Mouse (Mus musculus) hindbrain, embryonic 13.5 days (tissue): ENCODE data around the gene Coro2b. TPM values are rescaled to one million over a fixed set of nuclear protein-coding genes. Genes with fewer than 3 reads are reported as not detected.

Experiments
- ATAC-seq: fragments of 200-750 bp; cut with Nextera tagmentation; 2 replicates; pipeline ENCODE4 v1.8.0; 2017; ENCODE audit warnings: moderate TSS enrichment; ENCODE audit not compliant: low FRiP score
- H3K27ac ChIP-seq: fragments of 300-500 bp; sonication (generic); 2 replicates; pipeline ENCODE4 v1.5.1; 2015; ENCODE audit warnings: inconsistent platforms, mild to moderate bottlenecking, moderate library complexity
- H3K27me3 ChIP-seq: fragments of 300-500 bp; sonication (generic); 2 replicates; pipeline ENCODE4 v1.6.1; 2015; ENCODE audit warnings: mild to moderate bottlenecking, inconsistent platforms
- H3K36me3 ChIP-seq: fragments of 300-500 bp; sonication (generic); 2 replicates; pipeline ENCODE4 v1.6.1; 2015; ENCODE audit warnings: mild to moderate bottlenecking, inconsistent platforms
- H3K4me1 ChIP-seq: fragments of 300-500 bp; sonication (generic); replicated peaks from 2 replicates; pipeline ENCODE4 v1.6.1; 2015; ENCODE audit warnings: inconsistent platforms
- H3K4me2 ChIP-seq: fragments of 300-500 bp; sonication (generic); 2 replicates; pipeline ENCODE4 v1.6.1; 2015; ENCODE audit warnings: inconsistent platforms, mild to moderate bottlenecking, moderate library complexity
- H3K4me3 ChIP-seq: fragments of 300-500 bp; sonication (generic); 2 replicates; pipeline ENCODE4 v1.5.1; 2015; ENCODE audit warnings: mild to moderate bottlenecking, inconsistent platforms
- H3K9ac ChIP-seq: fragments of 300-500 bp; sonication (generic); 2 replicates; pipeline ENCODE4 v1.6.1; 2015; ENCODE audit warnings: mild to moderate bottlenecking, inconsistent platforms
- H3K9me3 ChIP-seq: fragments of 300-500 bp; sonication (generic); 2 replicates; pipeline ENCODE4 v1.6.1; 2016; ENCODE audit warnings: inconsistent platforms
- WGBS: fragments of 180-500 bp; shearing (Covaris S2); methylation state at CpG from one replicate; pipeline ENCODE4 v1.1.7; 2015; 5-methylcytosine and 5-hydroxymethylcytosine counted together
- polyA plus RNA-seq: library from polyadenylated mRNA; unstranded; fragments of >200 nt; fragmentation: Nextera tagmentation; extraction: Ambion mirVana; gene quantifications from 2 replicates; pipeline ENCODE4 v1.2.1, GENCODE M21; 2015

Coro2b gene
- polyA plus RNA-seq, 1 experiment from 2014 or later: 39.0 TPM

- no peak overlapping the region for H3K9ac ChIP-seq
Observed at GRCm38 (mm10) chr9:62438755-62439101, 98.1 kb downstream of the Coro2b start.

GRCm38 (mm10) chr9:62438085-62438754 is 98.6 kb downstream of the Coro2b start:
- no peak overlapping the region for H3K4me3 ChIP-seq
- peak; percentile 14; the same call in 1 of the 2 replicates for ATAC-seq
- no peaks in the 10 kb centered on the region for H3K9me3 ChIP-seq
- no peak overlapping the region for H3K4me2 ChIP-seq
- H3K27me3 ChIP-seq: no peaks in the 10 kb centered on the region
- peaks cover 30% of the 10 kb centered on the region for H3K4me1 ChIP-seq
- 76% methylated on average over 5 of the region's 5 CpGs for WGBS
- no peaks in the 10 kb centered on the region for H3K36me3 ChIP-seq
- no peak overlapping the region for H3K9ac ChIP-seq
- peak overlapping the region; percentile 88 for H3K27ac ChIP-seq

More at GRCm38 (mm10) chr9:62438755-62439101, 98.1 kb downstream of the Coro2b start:
- Histone ChIP-seq H3K4me1 (peaks cover 30% of the 10 kb centered on the region), H3K27ac (peak overlapping the region; percentile 88), H3K27me3 (no peaks in the 10 kb centered on the region), H3K4me2 (no peak overlapping the region), H3K9me3 (no peaks in the 10 kb centered on the region), H3K36me3 (no peaks in the 10 kb centered on the region), H3K4me3 (no peak overlapping the region)
- 26% methylated on average over 3 of the region's 3 CpGs for WGBS
- peak; percentile 80 for ATAC-seq

GRCm38 (mm10) chr9:62437446-62437845 is 99.4 kb downstream of the Coro2b start:
- Histone ChIP-seq H3K27me3 (no peaks in the 10 kb centered on the region), H3K27ac (no peak overlapping the region; the same call in 1 of the 2 replicates), H3K4me1 (peaks cover 37% of the 10 kb centered on the region), H3K4me3 (no peak overlapping the region), H3K36me3 (no peaks in the 10 kb centered on the region), H3K4me2 (no peak overlapping the region), H3K9ac (no peak overlapping the region), H3K9me3 (no peaks in the 10 kb centered on the region)
- no peak for ATAC-seq
- 87% methylated on average over 7 of the region's 7 CpGs for WGBS

GRCm38 (mm10) chr9:62435613-62436318 is 101.1 kb downstream of the Coro2b start:
- Histone ChIP-seq H3K9me3 (no peaks in the 10 kb centered on the region), H3K27ac (peak overlapping the region; percentile 79), H3K4me2 (peak overlapping the region; percentile 26; the same call in 1 of the 2 replicates), H3K36me3 (peaks cover 10% of the 10 kb centered on the region), H3K27me3 (no peaks in the 10 kb centered on the region), H3K4me1 (peaks cover 37% of the 10 kb centered on the region), H3K4me3 (no peak overlapping the region), H3K9ac (no peak overlapping the region)
- 12% methylated on average over 11 of the region's 12 CpGs for WGBS
- ATAC-seq: peak; percentile 49; the same call in 1 of the 2 replicates

- WGBS: 62% methylated on average over 15 of the region's 15 CpGs
- H3K36me3 ChIP-seq: peaks cover 41% of the 10 kb centered on the region
- no peaks in the 10 kb centered on the region for H3K27me3 ChIP-seq
- H3K9me3 ChIP-seq: no peaks in the 10 kb centered on the region
- H3K4me1 ChIP-seq: peaks cover 26% of the 10 kb centered on the region
- H3K4me2 ChIP-seq: no peak overlapping the region
- no peak overlapping the region for H3K4me3 ChIP-seq
- H3K9ac ChIP-seq: no peak overlapping the region
- no peak for ATAC-seq
- no peak overlapping the region for H3K27ac ChIP-seq
Observed at GRCm38 (mm10) chr9:62432261-62433060, 104.4 kb downstream of the Coro2b start.

GRCm38 (mm10) chr9:62430741-62431140 is 106.1 kb downstream of the Coro2b start:
- no peak overlapping the region for H3K4me2 ChIP-seq
- 93% methylated on average over 4 of the region's 4 CpGs for WGBS
- H3K36me3 ChIP-seq: peaks cover 54% of the 10 kb centered on the region
- no peak overlapping the region for H3K9ac ChIP-seq
- no peak for ATAC-seq
- no peak overlapping the region for H3K4me3 ChIP-seq
- H3K27me3 ChIP-seq: no peaks in the 10 kb centered on the region
- no peaks in the 10 kb centered on the region for H3K9me3 ChIP-seq
- peaks cover 14% of the 10 kb centered on the region for H3K4me1 ChIP-seq
- H3K27ac ChIP-seq: no peak overlapping the region

- ATAC-seq: no peak
- WGBS: 94% methylated on average over 8 of the region's 8 CpGs
- Histone ChIP-seq H3K4me1 (no peaks in the 10 kb centered on the region), H3K9me3 (no peaks in the 10 kb centered on the region), H3K4me3 (no peak overlapping the region), H3K9ac (no peak overlapping the region), H3K27me3 (no peaks in the 10 kb centered on the region), H3K4me2 (no peak overlapping the region), H3K36me3 (peaks cover 86% of the 10 kb centered on the region), H3K27ac (no peak overlapping the region)
Observed at GRCm38 (mm10) chr9:62427010-62427409, 109.8 kb downstream of the Coro2b start.

GRCm38 (mm10) chr9:62426531-62426930 is 110.3 kb downstream of the Coro2b start:
- H3K9me3 ChIP-seq: no peaks in the 10 kb centered on the region
- no peak overlapping the region for H3K4me3 ChIP-seq
- no peak overlapping the region for H3K4me2 ChIP-seq
- H3K27ac ChIP-seq: no peak overlapping the region
- peaks cover 86% of the 10 kb centered on the region for H3K36me3 ChIP-seq
- H3K4me1 ChIP-seq: 0 out of 2 replicates have a peak, but pooled peaks cover 1% of the 10 kb centered on the region
- ATAC-seq: no peak
- H3K9ac ChIP-seq: no peak overlapping the region
- WGBS: 92% methylated on average over 6 of the region's 6 CpGs
- no peaks in the 10 kb centered on the region for H3K27me3 ChIP-seq

- Histone ChIP-seq H3K4me2 (no peak overlapping the region), H3K27me3 (no peaks in the 10 kb centered on the region), H3K9ac (no peak overlapping the region), H3K4me1 (peaks cover 4% of the 10 kb centered on the region; the same call in 1 of the 2 replicates), H3K9me3 (no peaks in the 10 kb centered on the region), H3K27ac (no peak overlapping the region), H3K4me3 (no peak overlapping the region), H3K36me3 (peaks cover 82% of the 10 kb centered on the region)
- ATAC-seq: no peak
- 88% methylated on average over 19 of the region's 19 CpGs for WGBS
Observed at GRCm38 (mm10) chr9:62426021-62426420, 110.8 kb downstream of the Coro2b start.

GRCm38 (mm10) chr9:62425265-62425664 is 111.6 kb downstream of the Coro2b start:
- H3K27me3 ChIP-seq: no peaks in the 10 kb centered on the region
- no peaks in the 10 kb centered on the region for H3K9me3 ChIP-seq
- no peak overlapping the region for H3K27ac ChIP-seq
- no peak overlapping the region for H3K9ac ChIP-seq
- no peak overlapping the region for H3K4me2 ChIP-seq
- peaks cover 78% of the 10 kb centered on the region for H3K36me3 ChIP-seq
- ATAC-seq: no peak
- peaks cover 10% of the 10 kb centered on the region; the same call in 1 of the 2 replicates for H3K4me1 ChIP-seq
- H3K4me3 ChIP-seq: no peak overlapping the region
- WGBS: 77% methylated on average over 5 of the region's 5 CpGs

- Histone ChIP-seq H3K4me1 (peaks cover 10% of the 10 kb centered on the region; the same call in 1 of the 2 replicates), H3K9ac (no peak overlapping the region), H3K9me3 (no peaks in the 10 kb centered on the region), H3K27ac (no peak overlapping the region), H3K4me3 (no peak overlapping the region), H3K4me2 (no peak overlapping the region), H3K27me3 (no peaks in the 10 kb centered on the region), H3K36me3 (peaks cover 76% of the 10 kb centered on the region)
- ATAC-seq: no peak
- 96% methylated on average over 10 of the region's 10 CpGs for WGBS
Observed at GRCm38 (mm10) chr9:62423871-62424270, 113.0 kb downstream of the Coro2b start.

GRCm38 (mm10) chr9:62422926-62423325 is 113.9 kb downstream of the Coro2b start:
- H3K4me2 ChIP-seq: no peak overlapping the region
- no peak overlapping the region for H3K27ac ChIP-seq
- ATAC-seq: no peak
- H3K36me3 ChIP-seq: peaks cover 71% of the 10 kb centered on the region
- peaks cover 10% of the 10 kb centered on the region; the same call in 1 of the 2 replicates for H3K4me1 ChIP-seq
- H3K4me3 ChIP-seq: no peak overlapping the region
- H3K9me3 ChIP-seq: no peaks in the 10 kb centered on the region
- WGBS: 94% methylated on average over 10 of the region's 10 CpGs
- H3K9ac ChIP-seq: no peak overlapping the region
- H3K27me3 ChIP-seq: no peaks in the 10 kb centered on the region
